Mouse (Mus musculus): ENCODE data around the gene Ypel3. TPM values are rescaled to one million over a fixed set of nuclear protein-coding genes. Genes with fewer than 3 reads are reported as not detected.
"Not testable (repeated sequence)": the region's sequence is repeated elsewhere in the genome, so short reads cannot be mapped to it uniquely, and the experiment has no call there.

The Ypel3 gene
- polyA plus RNA-seq, 1 experiment from 2014 or later, result 116 TPM

DNA sequence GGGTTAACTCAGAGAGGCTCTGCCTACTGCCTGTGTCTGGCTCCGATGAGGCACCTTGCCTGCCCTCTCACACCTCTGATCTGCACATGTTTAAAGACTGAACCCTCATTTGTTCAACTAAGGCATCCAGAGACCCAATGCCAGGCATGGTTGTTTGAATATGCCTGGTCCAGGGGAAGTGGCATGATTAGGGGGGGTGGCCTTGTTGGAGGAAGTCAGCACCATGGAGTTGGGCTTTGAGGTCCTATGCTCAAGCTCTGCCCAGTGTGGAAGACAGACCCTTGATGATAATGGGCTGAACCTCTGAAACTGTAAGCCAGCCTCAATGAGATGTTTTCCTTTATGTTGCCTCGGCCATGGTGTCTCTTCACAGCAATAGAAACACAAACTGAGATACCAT lies 3.4 kb upstream of the Ypel3 start:
- H3K9ac ChIP-seq (replicated peaks; ENCODE audit: low read depth, low read length), result no peak overlapping the region
- no peak overlapping the region for H3K4me2 ChIP-seq (replicated peaks; ENCODE audit: low read depth, low read length)
- no peak for ATAC-seq (ENCODE audit: insufficient number of reproducible peaks, insufficient read depth, low FRiP score, low read depth)
- peaks cover 33% of the 10 kb centered on the region; the same call in 1 of the 2 replicates for H3K36me3 ChIP-seq (ENCODE audit: control insufficient read depth, insufficient read depth, low read length)
- no peak overlapping the region for H3K4me3 ChIP-seq (ENCODE audit: low read depth, low read length)
- no peaks in the 10 kb centered on the region for H3K27me3 ChIP-seq (ENCODE audit: control insufficient read depth, insufficient read depth, low read length)
- H3K27ac ChIP-seq (ENCODE audit: low read length), result no peak overlapping the region
- 82% methylated on average over 2 of the region's 2 CpGs for WGBS
- no peaks in the 10 kb centered on the region for H3K9me3 ChIP-seq (ENCODE audit: control insufficient read depth, low read depth, low read length)
- H3K4me1 ChIP-seq (ENCODE audit: control insufficient read depth, insufficient read depth, low read length), result peaks cover 15% of the 10 kb centered on the region; the same call in 1 of the 2 replicates

DNA sequence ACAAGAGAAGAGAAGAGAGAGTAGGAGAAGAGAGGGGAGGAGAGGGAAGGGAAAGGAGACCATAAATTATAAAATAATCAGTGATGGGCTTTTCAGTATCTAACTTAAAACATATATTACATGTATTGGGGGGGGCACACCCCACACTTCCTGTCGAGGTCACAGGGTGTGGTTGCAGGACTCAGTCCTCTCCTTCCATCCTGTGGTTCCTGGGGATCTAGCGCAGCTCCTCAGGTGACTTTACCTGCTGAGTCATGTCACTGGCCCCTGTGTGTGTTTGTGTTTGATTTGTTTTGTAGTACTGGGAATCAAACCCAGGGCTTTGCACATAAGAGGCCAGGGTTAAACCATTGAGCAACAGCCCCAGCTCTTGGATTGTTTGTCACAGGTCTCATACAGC lies 2.3 kb upstream of the Ypel3 start:
- no peaks in the 10 kb centered on the region for H3K9me3 ChIP-seq (ENCODE audit: control insufficient read depth, low read depth, low read length)
- 61% methylated on average over 2 of the region's 2 CpGs for WGBS
- no peak overlapping the region for H3K4me3 ChIP-seq (ENCODE audit: low read depth, low read length)
- H3K4me1 ChIP-seq (ENCODE audit: control insufficient read depth, insufficient read depth, low read length), result peaks cover 15% of the 10 kb centered on the region; the same call in 1 of the 2 replicates
- no peaks in the 10 kb centered on the region for H3K27me3 ChIP-seq (ENCODE audit: control insufficient read depth, insufficient read depth, low read length)
- H3K36me3 ChIP-seq (ENCODE audit: control insufficient read depth, insufficient read depth, low read length), result peaks cover 28% of the 10 kb centered on the region
- no peak for ATAC-seq (ENCODE audit: insufficient number of reproducible peaks, insufficient read depth, low FRiP score, low read depth)
- no peak overlapping the region for H3K27ac ChIP-seq (ENCODE audit: low read length)
- no peak overlapping the region for H3K9ac ChIP-seq (replicated peaks; ENCODE audit: low read depth, low read length)
- no peak overlapping the region for H3K4me2 ChIP-seq (replicated peaks; ENCODE audit: low read depth, low read length)

DNA sequence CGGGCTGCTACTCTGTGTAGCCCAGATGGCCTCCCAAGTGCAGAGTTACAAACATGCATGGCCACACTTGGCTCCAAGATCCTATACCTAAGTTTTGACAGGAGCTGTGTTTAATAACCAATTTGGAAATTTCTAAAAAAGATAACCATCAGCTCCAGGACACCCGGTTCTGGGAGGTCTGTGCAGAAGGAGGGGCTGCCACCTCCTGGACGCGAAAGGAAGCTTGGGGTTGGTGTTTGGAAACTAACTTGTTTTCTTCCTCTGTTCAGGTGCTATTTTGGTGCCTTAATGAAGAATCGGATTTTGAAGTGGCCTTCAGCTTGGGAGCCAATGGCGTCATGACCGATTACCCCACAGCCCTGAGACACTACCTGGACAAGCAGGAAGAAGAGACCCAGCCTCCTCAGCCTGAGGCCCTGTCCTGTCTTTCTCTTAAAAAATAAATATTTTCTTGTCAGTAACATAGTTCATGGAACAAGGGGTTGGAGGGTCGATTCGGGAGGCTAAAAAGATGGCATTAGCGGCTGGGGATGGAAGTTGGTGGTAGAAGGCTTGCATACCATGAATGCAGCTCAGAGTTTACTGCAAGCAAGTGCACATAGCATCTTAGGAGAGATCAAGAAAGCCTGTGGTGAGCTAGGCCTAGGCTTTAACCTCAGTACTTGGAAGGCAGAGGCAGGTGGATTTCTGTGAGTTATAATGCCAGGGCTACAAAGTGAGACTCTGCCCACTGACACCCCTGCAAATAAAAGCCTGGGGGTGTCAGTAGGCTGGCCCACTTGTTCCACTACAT lies 1.4 kb upstream of the Ypel3 start:
- WGBS, result 75% methylated on average over 10 of the region's 10 CpGs
- peak overlapping the region; percentile 88; the same call in 1 of the 2 replicates for H3K4me2 ChIP-seq (replicated peaks; ENCODE audit: low read depth, low read length)

DNA sequence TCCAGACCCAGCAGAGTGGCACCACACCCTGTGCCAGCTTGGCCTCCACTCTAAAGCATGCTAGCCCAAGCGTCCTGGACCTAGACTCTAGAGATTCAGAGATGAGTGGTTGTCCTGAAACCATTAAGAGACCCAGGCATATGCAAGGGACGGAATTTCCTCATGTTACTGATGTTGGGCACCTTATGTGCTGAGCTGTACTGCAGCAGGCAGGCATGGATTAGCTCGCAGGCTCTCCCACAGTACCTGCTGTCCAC lies 849 bp upstream of the Ypel3 start:
- no peak for ATAC-seq (ENCODE audit: insufficient number of reproducible peaks, insufficient read depth, low FRiP score, low read depth)
- peaks cover 17% of the 10 kb centered on the region for H3K36me3 ChIP-seq (ENCODE audit: control insufficient read depth, insufficient read depth, low read length)
- no peaks in the 10 kb centered on the region for H3K9me3 ChIP-seq (ENCODE audit: control insufficient read depth, low read depth, low read length)
- peak overlapping the region; percentile 88 for H3K4me2 ChIP-seq (replicated peaks; ENCODE audit: low read depth, low read length)
- no peaks in the 10 kb centered on the region for H3K27me3 ChIP-seq (ENCODE audit: control insufficient read depth, insufficient read depth, low read length)
- no peak overlapping the region for H3K4me3 ChIP-seq (ENCODE audit: low read depth, low read length)
- no peak overlapping the region for H3K9ac ChIP-seq (replicated peaks; ENCODE audit: low read depth, low read length)
- peak overlapping the region; percentile 78; the same call in 1 of the 2 replicates for H3K27ac ChIP-seq (ENCODE audit: low read length)
- peaks cover 26% of the 10 kb centered on the region for H3K4me1 ChIP-seq (ENCODE audit: control insufficient read depth, insufficient read depth, low read length)
- 50% methylated on average over 3 of the region's 3 CpGs for WGBS

More for the DNA sequence above, 1.4 kb upstream of the Ypel3 start:
- no peak for ATAC-seq (ENCODE audit: insufficient number of reproducible peaks, insufficient read depth, low FRiP score, low read depth)
- Histone ChIP-seq H3K36me3 (ENCODE audit: control insufficient read depth, insufficient read depth, low read length) (peaks cover 19% of the 10 kb centered on the region), H3K9me3 (ENCODE audit: control insufficient read depth, low read depth, low read length) (no peaks in the 10 kb centered on the region), H3K27ac (ENCODE audit: low read length) (peak overlapping the region; percentile 78; the same call in 1 of the 2 replicates), H3K4me3 (ENCODE audit: low read depth, low read length) (no peak overlapping the region), H3K9ac (replicated peaks; ENCODE audit: low read depth, low read length) (no peak overlapping the region), H3K4me1 (ENCODE audit: control insufficient read depth, insufficient read depth, low read length) (peaks cover 23% of the 10 kb centered on the region), H3K27me3 (ENCODE audit: control insufficient read depth, insufficient read depth, low read length) (no peaks in the 10 kb centered on the region)

DNA sequence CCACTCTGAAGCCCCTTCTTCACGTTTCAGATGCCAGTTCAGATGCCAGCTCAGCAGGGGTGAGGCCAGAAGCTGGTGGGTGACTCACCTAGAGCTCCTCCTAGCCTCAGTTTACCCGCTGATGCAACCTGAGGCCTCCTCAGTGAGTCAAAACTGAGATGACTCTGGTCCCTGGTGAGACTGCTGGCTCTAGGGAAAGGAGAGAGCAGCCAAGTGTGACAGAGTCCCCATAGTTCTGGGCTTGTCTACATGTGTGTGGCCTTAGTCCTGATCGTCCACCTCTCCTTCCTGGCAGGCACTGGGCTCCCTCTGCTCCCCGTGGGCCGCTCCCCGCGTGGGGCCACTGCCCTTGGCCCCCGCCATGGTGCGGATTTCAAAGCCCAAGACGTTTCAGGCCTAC lies 721 bp downstream of the Ypel3 start:
- peak overlapping the region; percentile 72 for H3K4me3 ChIP-seq (ENCODE audit: low read depth, low read length)
- peak overlapping the region; percentile 78; the same call in 1 of the 2 replicates for H3K27ac ChIP-seq (ENCODE audit: low read length)
- H3K4me1 ChIP-seq (ENCODE audit: control insufficient read depth, insufficient read depth, low read length), result peaks cover 33% of the 10 kb centered on the region
- H3K36me3 ChIP-seq (ENCODE audit: control insufficient read depth, insufficient read depth, low read length), result peaks cover 13% of the 10 kb centered on the region
- H3K9ac ChIP-seq (replicated peaks; ENCODE audit: low read depth, low read length), result peak overlapping the region; percentile 74
- no peaks in the 10 kb centered on the region for H3K27me3 ChIP-seq (ENCODE audit: control insufficient read depth, insufficient read depth, low read length)
- WGBS, result 51% methylated on average over 10 of the region's 10 CpGs
- H3K9me3 ChIP-seq (ENCODE audit: control insufficient read depth, low read depth, low read length), result no peaks in the 10 kb centered on the region
- H3K4me2 ChIP-seq (replicated peaks; ENCODE audit: low read depth, low read length), result peak overlapping the region; percentile 88
- no peak for ATAC-seq (ENCODE audit: insufficient number of reproducible peaks, insufficient read depth, low FRiP score, low read depth)

DNA sequence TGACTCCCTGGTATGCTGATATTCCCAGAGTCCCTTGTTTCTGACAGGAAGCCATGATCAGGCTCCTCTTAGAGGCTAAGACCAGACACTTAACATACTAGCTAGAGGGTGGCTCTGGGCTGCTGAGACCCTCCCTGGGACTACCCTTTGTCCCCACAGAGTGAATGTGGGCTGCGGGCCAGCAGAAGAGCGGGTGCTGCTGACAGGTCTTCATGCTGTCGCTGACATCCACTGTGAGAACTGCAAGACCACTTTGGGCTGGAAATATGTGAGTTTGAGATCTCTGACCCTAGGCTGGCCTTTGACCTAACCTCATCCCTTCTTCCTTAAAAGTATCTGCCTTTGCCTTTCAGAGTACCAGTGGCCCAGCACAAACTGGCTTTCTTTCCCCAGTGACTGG lies 1.4 kb downstream of the Ypel3 start:
- Histone ChIP-seq H3K36me3 (ENCODE audit: control insufficient read depth, insufficient read depth, low read length) (peaks cover 13% of the 10 kb centered on the region), H3K4me3 (ENCODE audit: low read depth, low read length) (no peak overlapping the region), H3K9ac (replicated peaks; ENCODE audit: low read depth, low read length) (no peak overlapping the region), H3K4me1 (ENCODE audit: control insufficient read depth, insufficient read depth, low read length) (peaks cover 33% of the 10 kb centered on the region), H3K27ac (ENCODE audit: low read length) (no peak overlapping the region), H3K27me3 (ENCODE audit: control insufficient read depth, insufficient read depth, low read length) (no peaks in the 10 kb centered on the region), H3K9me3 (ENCODE audit: control insufficient read depth, low read depth, low read length) (no peaks in the 10 kb centered on the region), H3K4me2 (replicated peaks; ENCODE audit: low read depth, low read length) (peak overlapping the region; percentile 88; the same call in 1 of the 2 replicates)
- 81% methylated on average over 3 of the region's 3 CpGs for WGBS
- no peak for ATAC-seq (ENCODE audit: insufficient number of reproducible peaks, insufficient read depth, low FRiP score, low read depth)

DNA sequence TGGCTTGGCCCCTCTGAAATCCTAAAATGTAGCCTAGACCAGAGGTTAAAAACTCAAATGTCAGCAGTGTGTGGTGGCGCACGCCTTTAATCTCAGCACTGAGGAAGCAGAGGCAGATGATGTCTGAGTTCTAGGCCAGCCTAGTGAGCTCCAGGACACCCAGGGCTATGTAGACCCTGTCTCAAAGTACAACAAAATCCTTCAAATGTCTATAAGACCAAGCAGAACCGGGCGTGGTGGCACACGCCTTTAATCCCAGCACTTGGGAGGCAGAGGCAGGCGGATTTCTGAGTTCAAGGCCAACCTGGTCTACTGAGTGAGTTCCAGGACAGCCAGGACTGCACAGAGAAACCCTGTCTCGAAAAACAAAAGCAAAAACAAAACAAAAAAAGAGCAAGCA lies 2.3 kb downstream of the Ypel3 start:
- Histone ChIP-seq H3K4me1 (ENCODE audit: control insufficient read depth, insufficient read depth, low read length) (peaks cover 33% of the 10 kb centered on the region), H3K36me3 (ENCODE audit: control insufficient read depth, insufficient read depth, low read length) (peaks cover 16% of the 10 kb centered on the region)
- 87% methylated on average over 7 of the region's 7 CpGs for WGBS
- not testable (repeated sequence) for H3K9me3 ChIP-seq (ENCODE audit: control insufficient read depth, low read depth, low read length); H3K27me3 ChIP-seq (ENCODE audit: control insufficient read depth, insufficient read depth, low read length); ATAC-seq (ENCODE audit: insufficient number of reproducible peaks, insufficient read depth, low FRiP score, low read depth); H3K27ac ChIP-seq (ENCODE audit: low read length); H3K9ac ChIP-seq (replicated peaks; ENCODE audit: low read depth, low read length); H3K4me2 ChIP-seq (replicated peaks; ENCODE audit: low read depth, low read length); H3K4me3 ChIP-seq (ENCODE audit: low read depth, low read length)

DNA sequence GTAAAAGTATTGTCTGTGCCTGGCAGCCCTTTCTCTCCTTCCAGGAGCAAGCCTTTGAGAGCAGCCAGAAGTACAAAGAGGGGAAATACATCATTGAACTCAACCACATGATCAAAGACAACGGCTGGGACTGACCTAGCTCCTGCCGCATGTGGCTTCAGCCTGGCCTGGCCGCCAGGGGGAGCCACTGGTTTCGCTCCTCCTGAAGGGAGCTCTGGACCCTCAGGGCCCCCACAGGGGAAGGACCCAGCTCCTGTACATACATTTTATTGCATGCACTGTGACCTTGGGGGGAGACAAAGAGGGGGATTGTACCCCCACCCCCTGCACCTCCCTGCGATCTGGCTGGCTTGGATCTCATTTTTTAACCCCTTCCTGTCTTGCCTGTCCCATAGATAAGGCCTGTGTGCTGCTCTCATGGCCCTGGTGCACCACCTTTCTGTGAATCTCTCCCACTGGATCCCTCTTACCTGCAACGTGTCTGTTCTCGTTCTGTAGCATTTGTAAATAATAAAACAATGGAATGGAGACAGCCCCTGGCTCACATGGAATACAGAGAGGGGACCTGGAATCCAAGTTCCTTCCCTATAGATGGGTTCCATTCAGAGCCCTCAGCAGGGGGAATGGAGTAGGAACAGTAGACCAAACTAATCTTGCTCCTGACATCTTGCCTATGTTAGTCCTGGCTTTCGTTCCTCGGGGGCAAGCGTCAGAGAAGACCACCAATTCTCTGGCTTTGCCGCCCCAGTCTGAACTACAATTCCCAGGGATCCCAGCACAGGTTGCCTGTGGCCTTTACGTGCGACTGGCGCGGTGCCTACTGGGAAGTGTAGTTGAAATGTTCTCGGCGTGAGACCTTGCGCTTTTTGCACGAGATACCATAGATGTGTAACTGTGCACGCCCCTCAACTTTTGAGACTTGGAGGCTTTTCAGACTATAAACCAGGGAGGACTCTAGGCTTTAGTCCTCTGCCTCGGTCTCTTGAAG lies 3.5 kb downstream of the Ypel3 start:
- ATAC-seq (ENCODE audit: insufficient number of reproducible peaks, insufficient read depth, low FRiP score, low read depth), result peak; percentile 56
- Histone ChIP-seq H3K9ac (replicated peaks; ENCODE audit: low read depth, low read length) (peak overlapping the region; percentile 37; the same call in 1 of the 2 replicates), H3K36me3 (ENCODE audit: control insufficient read depth, insufficient read depth, low read length) (peaks cover 20% of the 10 kb centered on the region), H3K9me3 (ENCODE audit: control insufficient read depth, low read depth, low read length) (no peaks in the 10 kb centered on the region), H3K4me1 (ENCODE audit: control insufficient read depth, insufficient read depth, low read length) (peaks cover 33% of the 10 kb centered on the region), H3K4me2 (replicated peaks; ENCODE audit: low read depth, low read length) (peak overlapping the region; percentile 82), H3K27me3 (ENCODE audit: control insufficient read depth, insufficient read depth, low read length) (no peaks in the 10 kb centered on the region), H3K4me3 (ENCODE audit: low read depth, low read length) (peak overlapping the region; percentile 36), H3K27ac (ENCODE audit: low read length) (peak overlapping the region; percentile 72)
- under 1% methylated on average over 21 of the region's 21 CpGs for whole genome bisulfite sequencing

All from stomach, embryonic 14.5 days (tissue).